Mouse (Mus musculus): Measurements from ENCODE around the gene Prap1.
"Not testable (repeated sequence)": the region's sequence is repeated elsewhere in the genome, so short reads cannot be mapped to it uniquely, and the experiment has no call there.

The Prap1 gene

DNA sequence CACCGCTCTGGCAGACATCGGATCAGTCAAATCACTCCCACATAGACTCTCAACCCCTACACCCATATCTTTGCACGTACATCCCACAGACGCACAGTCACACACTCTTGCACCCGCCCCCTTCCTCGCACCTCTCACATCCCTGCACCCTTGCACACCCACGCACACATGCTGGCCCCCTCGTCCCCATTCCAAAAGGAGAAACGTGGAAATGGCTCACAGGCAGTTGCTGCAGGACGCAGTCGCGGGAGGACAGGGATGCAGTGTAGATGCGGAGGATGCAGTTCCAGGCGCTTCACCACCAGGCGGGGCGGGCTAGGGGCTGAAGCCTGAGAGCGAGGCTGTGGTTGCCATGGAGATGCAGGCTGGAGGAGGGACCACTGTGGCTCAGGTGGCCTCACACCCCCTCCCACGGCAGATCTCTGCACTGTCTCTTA lies 10.9 kb upstream of the Prap1 start, which contains the start of gene Caly:
TSS of gene Caly (minus strand) at position 307 of the 437 bp plus-strand sequence.
- DNase-seq: peak; percentile 75 to 79

GRCm38 (mm10) chr7:140090601-140091000 lies 2.6 kb upstream of the Prap1 start:
- DNase-seq: no peak

DNA sequence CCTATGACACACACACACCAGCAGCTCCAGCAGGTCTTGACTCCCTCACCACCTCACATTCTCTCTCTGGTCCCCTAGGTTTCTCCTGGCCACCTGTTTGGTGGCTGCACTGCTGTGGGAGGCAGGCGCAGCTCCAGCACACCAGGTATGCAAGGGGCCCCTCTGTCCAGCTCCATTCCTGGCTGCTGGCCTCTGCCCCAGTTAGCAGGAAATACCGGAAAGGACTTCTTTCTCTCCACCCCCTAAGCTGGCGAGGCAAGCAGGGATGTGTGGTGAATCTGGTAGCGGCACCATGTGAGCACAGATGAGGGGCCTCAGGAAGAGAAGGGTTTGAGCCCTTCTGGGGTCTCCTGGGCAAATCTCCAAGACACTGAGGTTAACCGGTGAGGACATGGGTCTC lies 1.8 kb downstream of the Prap1 start:
- no peak for DNase-seq

DNA sequence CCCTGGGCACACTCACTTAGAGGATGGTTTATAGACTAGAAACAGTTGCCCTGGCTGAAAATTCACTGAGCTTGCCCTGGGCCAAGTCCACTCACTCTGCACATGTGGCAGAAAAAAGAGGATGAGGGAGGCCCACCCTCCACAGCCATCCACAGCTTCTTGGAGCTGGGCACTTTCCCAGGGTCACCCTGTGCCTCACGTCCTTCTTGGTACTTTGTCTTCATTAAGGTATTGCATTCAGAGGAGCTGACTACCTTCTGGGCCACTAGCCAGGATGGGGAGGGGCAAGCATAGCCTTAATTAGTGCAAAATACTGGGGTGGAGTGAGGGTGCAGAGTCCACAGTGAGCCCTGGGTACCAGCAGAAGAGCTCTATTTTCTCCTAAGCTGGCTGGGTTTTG lies 2.4 kb downstream of the Prap1 start:
- no peak for DNase-seq

GRCm38 (mm10) chr7:140096055-140096454 lies 2.9 kb downstream of the Prap1 start:
- no peak for DNase-seq

- no peak for DNase-seq
These were observed 5.3 kb downstream of the Prap1 start for GRCm38 (mm10) chr7:140098466-140098865.

DNA sequence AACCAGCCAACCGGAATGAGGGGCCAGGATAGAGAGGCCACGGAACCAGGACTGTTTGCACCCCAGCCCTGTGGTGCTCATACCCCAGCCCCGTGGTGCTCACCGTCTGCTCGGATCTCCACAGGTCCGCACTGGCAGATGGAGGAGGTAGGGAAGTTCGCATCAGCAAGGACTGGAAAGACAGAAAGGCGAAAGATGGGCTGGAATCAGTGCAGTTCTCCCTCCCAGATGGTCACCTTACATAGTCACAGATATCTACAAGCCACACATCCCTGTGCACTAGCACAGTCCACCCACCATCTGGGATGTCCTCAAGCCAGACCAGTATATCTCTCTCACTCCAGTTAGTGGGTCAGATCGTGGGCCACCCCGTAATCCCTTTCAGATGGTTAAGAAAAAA lies 8.3 kb downstream of the Prap1 start:
- peak in 1 of 2 experiments; percentile 44 for DNase-seq

DNA sequence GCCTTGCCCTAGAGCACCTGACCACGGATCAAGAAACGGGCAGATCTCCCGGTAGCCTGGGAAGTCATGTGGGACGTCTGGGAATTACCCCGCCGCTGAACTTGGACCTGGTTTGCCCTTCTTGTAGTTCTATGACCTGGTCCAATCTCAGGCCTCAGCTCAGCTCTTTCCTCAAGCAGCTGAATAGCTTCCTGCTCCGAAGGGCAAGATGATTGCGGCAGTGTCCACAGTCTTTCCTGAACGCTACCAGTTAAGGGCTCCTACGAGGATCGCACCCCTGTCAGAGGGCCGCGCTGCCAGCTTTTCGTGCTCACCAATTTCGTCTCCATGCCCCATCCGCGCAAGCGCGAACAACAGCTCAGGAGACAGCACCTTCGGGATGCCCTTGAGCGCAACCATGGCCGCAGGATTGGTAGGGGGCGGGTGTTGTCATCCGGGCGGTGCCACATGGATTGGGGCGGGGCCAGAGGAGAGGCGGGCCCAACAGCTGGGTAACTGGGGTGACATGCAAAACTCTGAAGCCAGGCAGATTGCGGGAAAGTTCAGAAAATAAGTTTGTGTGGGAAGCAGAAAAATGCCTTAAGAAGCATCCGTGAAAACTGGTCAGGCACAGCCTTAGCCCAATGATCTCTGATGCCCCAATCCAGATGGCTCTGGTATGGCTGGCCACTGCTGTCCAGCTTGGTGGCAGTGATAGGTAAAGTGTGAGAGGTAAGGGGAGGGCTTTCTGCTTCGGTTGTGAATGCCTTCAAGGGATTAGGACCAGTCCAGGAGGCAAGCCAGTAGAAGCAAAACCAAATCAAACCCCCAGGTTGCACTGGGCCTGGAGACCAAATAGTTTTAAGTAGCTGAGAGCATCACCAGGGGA lies 9.0 kb downstream of the Prap1 start, which contains the start of gene Fuom:
TSS of gene Fuom (minus strand) at position 449 of the 868 bp plus-strand sequence.
- DNase-seq: peak; percentile 81 to 84

DNA sequence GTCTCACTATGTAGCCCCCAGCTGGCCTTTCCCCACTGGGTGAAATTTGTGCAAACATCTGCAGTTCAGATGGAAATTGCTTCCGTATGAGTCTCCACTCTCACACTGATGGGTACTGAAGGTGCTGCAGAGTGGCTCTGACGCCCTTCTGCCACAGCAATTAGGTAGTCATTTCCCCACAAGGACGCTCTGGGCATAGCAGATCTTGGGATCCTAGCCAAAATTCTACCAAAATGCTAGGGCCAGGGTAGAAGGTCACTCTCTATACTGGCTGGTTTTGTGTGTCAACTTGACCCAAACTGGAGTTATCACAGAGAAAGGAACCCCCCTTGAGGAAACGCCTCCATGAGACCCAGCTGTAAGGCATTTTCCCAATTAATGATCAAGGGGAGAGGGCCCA lies 10.8 kb downstream of the Prap1 start:
- DNase-seq: no peak

- DNase-seq: no peak
These were observed 18.7 kb downstream of the Prap1 start for GRCm38 (mm10) chr7:140111943-140112342.

DNA sequence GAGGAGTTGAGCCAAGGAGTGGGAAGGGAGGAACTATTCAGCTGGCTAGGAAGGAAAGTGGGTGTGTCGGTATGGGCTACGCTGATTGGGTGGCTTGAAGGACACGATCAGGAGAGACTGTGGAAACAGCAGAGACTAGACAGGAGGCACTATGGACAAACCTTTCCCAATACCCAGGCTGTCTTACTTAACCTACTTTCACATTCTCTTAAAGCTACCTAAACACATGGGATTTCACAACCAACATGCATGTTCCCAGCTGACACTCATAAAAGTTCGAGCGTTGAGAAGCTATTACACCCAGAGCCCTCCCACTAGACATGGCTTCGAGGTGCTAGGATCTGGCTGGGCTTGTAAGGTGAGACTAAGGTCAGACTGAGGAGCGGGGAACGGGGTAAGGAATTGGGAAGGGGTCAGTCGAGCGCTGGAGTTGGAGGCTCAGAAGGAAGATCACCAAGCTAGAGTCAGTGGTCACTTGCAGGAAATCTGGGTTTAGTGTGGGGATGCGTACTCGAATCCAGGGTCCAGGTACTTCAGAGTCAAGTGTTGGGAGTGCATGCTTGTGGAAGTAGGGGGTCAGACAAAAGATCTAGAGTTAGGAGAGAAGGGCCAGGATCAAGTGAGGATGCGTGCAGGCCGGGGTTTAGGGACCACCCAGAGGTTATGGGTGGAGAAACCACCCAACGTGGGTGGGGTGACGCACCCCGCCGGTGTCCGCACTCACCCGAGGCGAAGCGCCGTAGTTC lies 22.6 kb downstream of the Prap1 start, which contains the start of gene Paox:
TSS of gene Paox (plus strand) at position 217 of the 746 bp plus-strand sequence.
- peak in 1 of 2 experiments; percentile 19 for DNase-seq

DNA sequence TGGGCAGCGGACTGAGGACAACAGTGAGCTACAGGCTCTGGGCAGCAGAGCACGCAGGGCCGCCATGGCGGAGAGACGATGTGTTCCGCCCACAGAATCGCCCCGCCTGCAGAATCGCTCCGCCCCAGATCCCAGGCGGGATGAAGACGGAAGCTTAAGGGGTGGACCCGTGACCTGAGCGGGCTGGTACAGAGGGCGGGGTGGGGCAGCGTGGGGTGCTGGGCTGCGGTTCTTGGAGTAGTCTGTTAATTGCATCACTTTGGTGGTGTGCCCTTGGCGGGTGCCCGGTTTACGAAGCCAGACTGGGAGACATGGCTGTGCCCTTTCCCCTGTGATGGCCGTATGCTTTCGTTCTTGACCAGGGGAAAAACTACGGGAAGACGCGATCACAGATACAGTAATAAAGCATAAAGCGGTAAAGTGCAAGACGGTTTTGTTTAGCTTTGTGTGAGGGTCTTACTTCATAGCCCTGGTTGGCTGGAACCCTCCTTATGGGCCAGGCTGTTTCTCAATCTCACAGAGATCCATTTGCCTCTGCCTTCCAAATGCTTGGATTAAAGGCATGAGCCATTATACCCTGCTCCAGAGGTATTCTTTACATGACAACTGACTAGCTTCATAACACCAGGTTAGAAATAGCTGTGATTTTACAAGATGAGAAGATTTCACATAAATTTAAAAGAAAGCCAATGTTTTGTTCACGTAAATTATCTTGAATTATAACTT lies 23.3 kb downstream of the Prap1 start, which contains the start of gene Echs1:
TSS of gene Echs1 (minus strand) at position 148 of the 726 bp plus-strand sequence.
- peak; percentile 82 to 86 for DNase-seq

GRCm38 (mm10) chr7:140120484-140120883 lies 27.3 kb downstream of the Prap1 start:
- no peak for DNase-seq

GRCm38 (mm10) chr7:140121338-140121910 lies 28.2 kb downstream of the Prap1 start:
- no peak for DNase-seq

DNA sequence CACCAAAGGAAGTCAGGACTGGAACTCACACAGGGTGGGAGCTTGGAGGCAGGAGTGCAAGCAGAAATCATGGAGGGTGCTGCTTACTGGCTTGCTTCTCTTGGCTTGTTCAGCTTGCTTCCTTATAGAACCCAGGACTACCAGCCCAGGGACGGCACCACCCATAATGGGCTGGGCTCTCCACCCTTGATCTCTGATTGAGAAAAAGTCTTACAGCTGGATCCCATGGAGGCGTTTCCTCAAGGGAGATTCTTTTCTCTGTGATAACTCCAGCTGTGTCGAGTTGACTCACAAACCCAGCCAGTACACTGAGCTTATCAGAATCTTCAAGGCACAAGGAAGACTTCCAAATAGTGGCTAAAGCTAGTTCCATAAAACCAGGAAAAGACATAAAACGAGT lies 29.6 kb downstream of the Prap1 start:
- DNase-seq: no peak

- DNase-seq: no peak
These were observed 31.2 kb downstream of the Prap1 start for GRCm38 (mm10) chr7:140124382-140124781.

DNA sequence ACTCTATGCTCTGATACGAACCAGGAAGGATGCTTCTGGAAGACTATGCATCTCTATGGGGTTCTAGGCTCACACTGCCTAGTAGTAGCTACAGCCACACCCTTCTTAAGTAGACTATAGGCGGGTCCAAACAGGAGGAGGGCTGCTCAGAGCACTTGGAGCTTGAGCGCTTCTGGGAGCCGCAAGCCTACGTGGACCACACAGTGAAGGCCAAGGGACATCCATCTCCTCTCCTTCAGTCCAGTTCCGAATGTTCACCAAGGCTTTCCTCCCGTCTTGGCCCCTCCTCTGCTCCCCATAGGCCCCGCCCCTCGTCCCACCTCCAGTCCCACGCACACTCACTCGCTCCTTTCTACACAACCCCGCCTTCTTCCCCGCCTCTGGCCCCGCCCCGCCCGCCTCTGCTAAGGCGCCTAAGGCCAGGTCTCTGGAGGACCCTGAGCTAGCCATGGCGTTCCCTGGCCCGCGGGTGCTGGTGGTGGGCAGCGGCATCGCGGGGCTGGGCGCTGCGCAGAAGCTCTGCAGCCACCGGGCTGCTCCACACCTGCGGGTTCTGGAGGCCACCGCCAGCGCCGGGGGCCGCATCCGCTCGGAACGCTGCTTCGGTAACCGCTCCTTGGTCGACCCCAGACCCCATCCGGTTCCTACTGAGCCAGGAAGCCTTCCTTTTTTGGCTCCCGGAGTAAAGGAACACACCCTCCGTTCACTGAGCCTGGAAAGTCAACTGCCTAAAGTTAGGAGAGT lies 32.3 kb downstream of the Prap1 start:
- peak; percentile 87 to 93 for DNase-seq

- no peak for DNase-seq
These were observed 32.8 kb downstream of the Prap1 start for GRCm38 (mm10) chr7:140126022-140126350.

DNA sequence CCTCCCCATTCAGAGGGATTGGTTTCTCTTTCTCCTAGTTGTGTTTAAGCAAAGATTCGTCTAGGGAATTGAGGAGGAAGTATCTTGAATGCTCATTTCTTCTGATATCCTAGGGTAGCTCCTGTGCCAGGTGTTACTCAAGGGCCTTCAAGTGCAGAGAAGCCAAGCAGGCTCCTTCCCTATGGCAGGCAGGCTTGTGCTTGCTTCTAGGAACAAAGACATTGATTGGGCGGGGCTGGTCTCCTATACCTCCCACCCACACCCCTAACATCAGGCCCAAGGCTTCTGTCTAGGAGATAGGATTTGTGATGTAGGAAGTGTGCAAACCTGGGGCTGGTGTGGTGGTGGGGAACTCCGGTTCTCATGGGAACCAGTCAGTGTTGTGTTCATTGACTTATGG lies 33.7 kb downstream of the Prap1 start:
- no peak for DNase-seq

GRCm38 (mm10) chr7:140127911-140128310 lies 34.7 kb downstream of the Prap1 start:
- DNase-seq: no peak

DNA sequence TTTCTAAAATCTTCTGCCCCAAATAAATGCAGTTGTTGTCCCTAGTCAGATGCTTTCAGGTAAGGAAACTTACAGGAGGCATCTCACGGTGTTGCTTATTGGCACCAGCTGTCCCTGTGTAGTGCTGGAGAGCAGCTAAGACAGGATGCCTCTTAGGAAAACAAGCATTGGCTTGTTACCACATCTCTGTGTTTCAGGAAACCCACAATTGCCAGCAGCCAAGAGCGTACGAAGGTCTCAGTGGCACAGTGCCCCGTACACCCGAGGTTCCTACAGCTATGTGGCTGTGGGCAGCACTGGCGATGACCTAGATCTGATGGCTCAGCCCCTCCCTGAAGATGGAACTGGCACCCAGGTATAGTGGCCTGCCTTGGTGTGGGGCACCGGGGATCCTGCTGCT lies 39.0 kb downstream of the Prap1 start:
- DNase-seq: not testable (repeated sequence)

DNA sequence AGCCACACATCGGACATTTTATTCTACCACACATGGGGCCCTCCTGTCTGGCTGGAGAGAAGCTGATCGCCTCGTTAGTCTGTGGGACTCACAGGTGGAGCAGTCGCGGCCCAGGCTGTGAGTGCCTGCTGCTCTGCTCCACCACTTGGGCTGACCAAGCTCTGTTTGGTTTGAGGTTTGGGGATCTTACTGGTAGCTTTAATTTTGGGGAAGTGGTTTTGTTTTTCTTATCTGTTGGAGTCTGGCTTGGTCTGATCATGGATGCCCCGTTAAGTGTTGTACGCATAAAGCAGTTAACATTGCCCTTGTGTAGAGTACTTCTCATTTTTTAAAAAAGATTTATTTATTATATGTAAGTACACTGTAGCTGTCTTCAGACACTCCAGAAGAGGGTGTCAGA lies 40.8 kb downstream of the Prap1 start:
- DNase-seq: not testable (repeated sequence)

All from cerebellum, postnatal 36 days (tissue).